In genomic region chr7:27731946-27732345, GRCm38 (mm10) we compare ENCODE assay signal across 8 mouse cellular contexts. TPM values are rescaled to one million over a fixed set of nuclear protein-coding genes. Genes with fewer than 3 reads are reported as not detected.
DNase-seq lines count a peak whose midpoint lies in the region; ATAC-seq and TF ChIP-seq lines count a peak whose summit lies in the region.

No protein-coding gene starts in this region.

- peak overlapping the region; percentile 76 for H3K4me2 ChIP-seq in kidney, postnatal 0 days (ENCODE audit: low read length)
- H3K4me2 ChIP-seq in hindbrain, embryonic 16.5 days (ENCODE audit: low read length) = peak overlapping the region; percentile 65

- peak; percentile 55 for DNase-seq in kidney, postnatal 0 days (ENCODE audit: low spot score)
- DNase-seq in kidney, adult 8-10 months = no peak
- peak; percentile 65 for DNase-seq in brain, embryonic 14.5 days (ENCODE audit: low read depth)
- peak; percentile 27 for DNase-seq in neural tube, embryonic 10.5 days (ENCODE audit: extremely low spot score, low spot score)
- no peak for DNase-seq in frontal cortex, postnatal 10 days (ENCODE audit: low spot score in 2 of 2)
- DNase-seq in gastrocnemius, postnatal 4 days (ENCODE audit: low spot score in 2 of 2) = no peak
- DNase-seq in spleen, postnatal 14 days (ENCODE audit: low spot score in 2 of 2) = no peak

- H3K4me1 ChIP-seq in kidney, postnatal 0 days (replicated peaks; ENCODE audit: insufficient read depth, low read length) = no peaks in the 10 kb centered on the region
- H3K4me1 ChIP-seq in hindbrain, embryonic 16.5 days (ENCODE audit: control insufficient read depth, insufficient read depth, low read depth, low read length) = peaks cover 26% of the 10 kb centered on the region

- no peak for ATAC-seq in kidney, postnatal 0 days (replicated peaks; ENCODE audit: low FRiP score, low read depth)
- no peak for ATAC-seq in hindbrain, embryonic 16.5 days

- TF ChIP-seq CTCF in kidney, postnatal 0 days (IDR thresholded peaks at IDR 0.05; ENCODE audit: low read depth) = no peak
- TF ChIP-seq CTCF in brain, embryonic 14.5 days (IDR thresholded peaks at IDR 0.05; ENCODE audit: borderline replicate concordance, extremely low read depth, insufficient read depth, insufficient read length) = no peak

- H3K4me3 ChIP-seq in kidney, postnatal 0 days (replicated peaks; ENCODE audit: low read depth, low read length) = peak overlapping the region; percentile 64
- H3K4me3 ChIP-seq in hindbrain, embryonic 16.5 days (ENCODE audit: low read length) = peak overlapping the region; percentile 60

- H3K9ac ChIP-seq in kidney, postnatal 0 days (ENCODE audit: low read depth, low read length) = peak overlapping the region; percentile 72
- H3K9ac ChIP-seq in hindbrain, embryonic 16.5 days (ENCODE audit: low read depth, low read length) = peak overlapping the region; percentile 86

- 8% methylated on average over 12 of the region's 12 CpGs for WGBS in kidney, postnatal 0 days
- WGBS in hindbrain, embryonic 16.5 days = 2% methylated on average over 12 of the region's 12 CpGs

- no peak for TF ChIP-seq POLR2A in brain, embryonic 14.5 days (IDR thresholded peaks at IDR 0.05; ENCODE audit: borderline replicate concordance, extremely low read depth, insufficient read depth, insufficient read length, poor library complexity, severe bottlenecking)

- peak overlapping the region; percentile 94 for H3K27ac ChIP-seq in kidney, postnatal 0 days
- peak overlapping the region; percentile 98 for H3K27ac ChIP-seq in hindbrain, embryonic 16.5 days (ENCODE audit: low read depth, low read length)

- no peaks in the 10 kb centered on the region for H3K27me3 ChIP-seq in kidney, postnatal 0 days (ENCODE audit: insufficient read depth, low read length)
- H3K27me3 ChIP-seq in hindbrain, embryonic 16.5 days (replicated peaks; ENCODE audit: control insufficient read depth, insufficient read depth, low read length) = no peaks in the 10 kb centered on the region

- no peaks in the 10 kb centered on the region for H3K36me3 ChIP-seq in kidney, postnatal 0 days (ENCODE audit: insufficient read depth, low read length)
- no peaks in the 10 kb centered on the region for H3K36me3 ChIP-seq in hindbrain, embryonic 16.5 days (ENCODE audit: control insufficient read depth, insufficient read depth, low read length)

- H3K9me3 ChIP-seq in kidney, postnatal 0 days (replicated peaks; ENCODE audit: low read length) = no peaks in the 10 kb centered on the region
- H3K9me3 ChIP-seq in hindbrain, embryonic 16.5 days (ENCODE audit: control insufficient read depth, low read length) = no peaks in the 10 kb centered on the region

RNA-seq across cellular contexts. Expression of gene Zfp60, which starts 0.8 kb away (rescaled TPM):
- polyA plus RNA-seq in kidney, postnatal 0 days (2015; fragmentation: Nextera tagmentation; extraction: Ambion mirVana) = 20.8 and 23.9 TPM in 2 replicates
- polyA plus RNA-seq in brain, embryonic 14.5 days (2012; rRNA removed) = 37.7 and 46.4 TPM in 2 replicates
- 84.1 and 94.2 TPM in 2 replicates for polyA plus RNA-seq in hindbrain, embryonic 16.5 days (2015; fragmentation: Nextera tagmentation; extraction: Ambion mirVana)
- 10 to 100 TPM; 10.9 to 12.8 TPM for total RNA-seq in gastrocnemius, postnatal 4 days (2021)

RNA-seq across cellular contexts. Expression of gene Zfp607b, which starts 42.8 kb away (rescaled TPM):
- 2.9 and 3.2 TPM in 2 replicates for polyA plus RNA-seq in kidney, postnatal 0 days (2015; fragmentation: Nextera tagmentation; extraction: Ambion mirVana)
- 6.6 and 7.3 TPM in 2 replicates for polyA plus RNA-seq in brain, embryonic 14.5 days (2012; rRNA removed)
- 12.0 and 13.6 TPM in 2 replicates for polyA plus RNA-seq in hindbrain, embryonic 16.5 days (2015; fragmentation: Nextera tagmentation; extraction: Ambion mirVana)
- 1 to 10 TPM; 1.4 to 2.1 TPM for total RNA-seq in gastrocnemius, postnatal 4 days (2021)

RNA-seq across cellular contexts. Expression of gene Map3k10, which starts 57.5 kb away (rescaled TPM):
- 5.0 and 6.8 TPM in 2 replicates for polyA plus RNA-seq in kidney, postnatal 0 days (2015; fragmentation: Nextera tagmentation; extraction: Ambion mirVana)
- polyA plus RNA-seq in brain, embryonic 14.5 days (2012; rRNA removed) = 76.8 and 93.9 TPM in 2 replicates
- polyA plus RNA-seq in hindbrain, embryonic 16.5 days (2015; fragmentation: Nextera tagmentation; extraction: Ambion mirVana) = 17.5 and 18.7 TPM in 2 replicates
- total RNA-seq in gastrocnemius, postnatal 4 days (2021) = 10 to 100 TPM; 19.2 to 20.0 TPM

Comparison
In these comparisons a context has a peak if more than half of its experiments do, and no peak if none do; other contexts are left out.
1. DNase-seq: peak in kidney, postnatal 0 days (single experiment), brain, embryonic 14.5 days (single experiment) and neural tube, embryonic 10.5 days (single experiment); none in kidney, adult 8-10 months (0 of 2), frontal cortex, postnatal 10 days (0 of 2), gastrocnemius, postnatal 4 days (0 of 2) and spleen, postnatal 14 days (0 of 2).